In genomic region chr8:83681099-83681498, GRCm38 (mm10) we compare ENCODE assay signal across 12 mouse cellular contexts. TPM values are rescaled to one million over a fixed set of nuclear protein-coding genes. Genes with fewer than 3 reads are reported as not detected.
DNase-seq lines count a peak whose midpoint lies in the region; ATAC-seq lines count a peak whose summit lies in the region.
"Had no signal": no experiment of that assay in that cellular context is flagged by ENCODE, and none has a peak within 500 bp of the region (broad histone marks: within the 10 kb centered on the region; RNA-seq: fewer than 3 reads in every experiment).

No protein-coding gene starts in this region.

- no peak overlapping the region for H3K4me2 ChIP-seq in hindbrain, embryonic 12.5 days (replicated peaks)
- H3K4me2 ChIP-seq in hindbrain, embryonic 14.5 days (replicated peaks), result no peak overlapping the region
- no peak overlapping the region for H3K4me2 ChIP-seq in forebrain, embryonic 11.5 days (ENCODE audit: low read depth, low read length, severe bottlenecking)

- ATAC-seq in hindbrain, embryonic 12.5 days (ENCODE audit: low FRiP score), result no peak
- no peak for ATAC-seq in hindbrain, embryonic 14.5 days (ENCODE audit: low FRiP score)
- ATAC-seq in monocyte, adult 5-6 weeks (replicated peaks; ENCODE audit: insufficient number of reproducible peaks, low FRiP score, low TSS enrichment, poor library complexity, severe bottlenecking), result no peak
- ATAC-seq in forebrain, embryonic 11.5 days (replicated peaks; ENCODE audit: low FRiP score), result no peak
- ATAC-seq: forebrain, embryonic 16.5 days had no signal

- H3K27me3 ChIP-seq in hindbrain, embryonic 12.5 days, result no peaks in the 10 kb centered on the region
- H3K27me3 ChIP-seq in hindbrain, embryonic 14.5 days (ENCODE audit: control insufficient read depth, insufficient read depth, low read length), result no peaks in the 10 kb centered on the region
- H3K27me3 ChIP-seq in embryonic facial prominence, embryonic 10.5 days (replicated peaks; ENCODE audit: low read depth, poor library complexity, severe bottlenecking), result no peaks in the 10 kb centered on the region
- H3K27me3 ChIP-seq in forebrain, embryonic 11.5 days (ENCODE audit: control insufficient read depth, insufficient read depth, low read length), result no peaks in the 10 kb centered on the region

- no peaks in the 10 kb centered on the region for H3K9me3 ChIP-seq in hindbrain, embryonic 12.5 days (replicated peaks)
- H3K9me3 ChIP-seq in hindbrain, embryonic 14.5 days (ENCODE audit: control insufficient read depth, low read length), result no peaks in the 10 kb centered on the region
- no peaks in the 10 kb centered on the region for H3K9me3 ChIP-seq in embryonic facial prominence, embryonic 10.5 days
- no peaks in the 10 kb centered on the region for H3K9me3 ChIP-seq in forebrain, embryonic 11.5 days (ENCODE audit: control insufficient read depth, low read length)

- peak overlapping the region; percentile 62 for H3K27ac ChIP-seq in hindbrain, embryonic 12.5 days
- no peak overlapping the region for H3K27ac ChIP-seq in hindbrain, embryonic 14.5 days
- 0 out of 2 replicates have a peak overlapping the region, but pooled peaks have one; percentile 9 for H3K27ac ChIP-seq in brown adipose tissue, adult 24 weeks (replicated peaks; ENCODE audit: low read depth, low read length)
- peak overlapping the region; percentile 84 for H3K27ac ChIP-seq in embryonic facial prominence, embryonic 10.5 days (replicated peaks)
- H3K27ac ChIP-seq in forebrain, embryonic 11.5 days (ENCODE audit: low read depth, low read length), result no peak overlapping the region

- peaks cover 6% of the 10 kb centered on the region; the same call in 1 of the 2 replicates for H3K4me1 ChIP-seq in hindbrain, embryonic 12.5 days
- H3K4me1 ChIP-seq in hindbrain, embryonic 14.5 days (replicated peaks; ENCODE audit: control insufficient read depth, insufficient read depth, low read length), result no peaks in the 10 kb centered on the region
- peaks cover 14% of the 10 kb centered on the region for H3K4me1 ChIP-seq in brown adipose tissue, adult 24 weeks (ENCODE audit: control insufficient read depth, insufficient read depth, insufficient read length, low read length)
- H3K4me1 ChIP-seq in embryonic facial prominence, embryonic 10.5 days, result peaks cover 28% of the 10 kb centered on the region
- H3K4me1 ChIP-seq in forebrain, embryonic 11.5 days (replicated peaks; ENCODE audit: control insufficient read depth, insufficient read depth, low read length), result no peaks in the 10 kb centered on the region

- no peak for DNase-seq in hindbrain, embryonic 14.5 days (ENCODE audit: low spot score)
- peak; percentile 74 for DNase-seq in embryonic facial prominence, embryonic 10.5 days (ENCODE audit: low spot score)
- peak; percentile 53 for DNase-seq in liver
- no peak for DNase-seq in layer of hippocampus, postnatal 14 days (ENCODE audit: low spot score in 2 of 2)
- no peak for DNase-seq in forebrain, embryonic 11.5 days (ENCODE audit: low spot score)
- DNase-seq: cerebellum, adult 11-12 months; spleen, adult 18-20 months had no signal

- no peak overlapping the region for H3K9ac ChIP-seq in hindbrain, embryonic 12.5 days
- H3K9ac ChIP-seq in hindbrain, embryonic 14.5 days, result no peak overlapping the region
- H3K9ac ChIP-seq in forebrain, embryonic 11.5 days (ENCODE audit: low read length), result no peak overlapping the region

- no peak overlapping the region for H3K4me3 ChIP-seq in hindbrain, embryonic 12.5 days
- no peak overlapping the region for H3K4me3 ChIP-seq in hindbrain, embryonic 14.5 days (replicated peaks; ENCODE audit: low read length)
- no peak overlapping the region for H3K4me3 ChIP-seq in brown adipose tissue, adult 24 weeks (ENCODE audit: insufficient read depth, low read depth, low read length)
- peak overlapping the region; percentile 34 for H3K4me3 ChIP-seq in embryonic facial prominence, embryonic 10.5 days
- no peak overlapping the region for H3K4me3 ChIP-seq in forebrain, embryonic 11.5 days (ENCODE audit: low read depth, low read length)
- H3K4me3 ChIP-seq: myocyte had no signal

- WGBS in hindbrain, embryonic 12.5 days, result 28% methylated on average over 6 of the region's 6 CpGs
- 40% methylated on average over 6 of the region's 6 CpGs for WGBS in hindbrain, embryonic 14.5 days
- WGBS in embryonic facial prominence, embryonic 10.5 days, result 14% methylated on average over 6 of the region's 6 CpGs
- 27% methylated on average over 6 of the region's 6 CpGs for WGBS in forebrain, embryonic 11.5 days

- peaks cover 83% of the 10 kb centered on the region for H3K36me3 ChIP-seq in hindbrain, embryonic 12.5 days
- peaks cover 95% of the 10 kb centered on the region for H3K36me3 ChIP-seq in hindbrain, embryonic 14.5 days (replicated peaks; ENCODE audit: control insufficient read depth, insufficient read depth)
- H3K36me3 ChIP-seq in embryonic facial prominence, embryonic 10.5 days (replicated peaks), result peaks cover 96% of the 10 kb centered on the region
- no peaks in the 10 kb centered on the region for H3K36me3 ChIP-seq in forebrain, embryonic 11.5 days (ENCODE audit: control insufficient read depth, insufficient read depth, low read length)

RNA-seq across cellular contexts. Expression of gene Ptger1, which starts 14.6 kb away (rescaled TPM):
- polyA plus RNA-seq in hindbrain, embryonic 12.5 days (2016; fragmentation: Nextera tagmentation; extraction: Ambion mirVana), result 0.70 and 0.93 TPM in 2 replicates
- 1.8 and 1.9 TPM in 2 replicates for polyA plus RNA-seq in hindbrain, embryonic 14.5 days (2014; fragmentation: Nextera tagmentation; extraction: Ambion mirVana)
- polyA plus RNA-seq in brown adipose tissue, adult 24 weeks (2012; ENCODE audit: insufficient read depth, insufficient read length, missing spikeins), result not detected in 2 replicates
- polyA plus RNA-seq in embryonic facial prominence, embryonic 10.5 days (2016; fragmentation: Nextera tagmentation; extraction: Ambion mirVana), result 0.36 and 0.41 TPM in 2 replicates
- total RNA-seq in monocyte, adult 5-6 weeks (2017), result 3.8 to 7.5 TPM (median 5.5 TPM) in 3 replicates
- 1 to 10 TPM; 1.3 to 1.9 TPM for total RNA-seq in layer of hippocampus, postnatal 14 days (2021)
- polyA plus RNA-seq in forebrain, embryonic 11.5 days (2014; fragmentation: Nextera tagmentation; extraction: Ambion mirVana), result 0.47 and 0.60 TPM in 2 replicates

RNA-seq across cellular contexts. Expression of gene Pkn1, which starts 17.9 kb away (rescaled TPM):
- polyA plus RNA-seq in hindbrain, embryonic 12.5 days (2016; fragmentation: Nextera tagmentation; extraction: Ambion mirVana), result 34.6 and 38.3 TPM in 2 replicates
- polyA plus RNA-seq in hindbrain, embryonic 14.5 days (2014; fragmentation: Nextera tagmentation; extraction: Ambion mirVana), result 30.2 and 30.4 TPM in 2 replicates
- 98.1 and 111 TPM in 2 replicates for polyA plus RNA-seq in brown adipose tissue, adult 24 weeks (2012; ENCODE audit: insufficient read depth, insufficient read length, missing spikeins)
- 30.3 and 30.9 TPM in 2 replicates for polyA plus RNA-seq in embryonic facial prominence, embryonic 10.5 days (2016; fragmentation: Nextera tagmentation; extraction: Ambion mirVana)
- 159 to 217 TPM (median 178 TPM) in 3 replicates for total RNA-seq in monocyte, adult 5-6 weeks (2017)
- 10 to 100 TPM; 53.6 TPM for total RNA-seq in layer of hippocampus, postnatal 14 days (2021)
- polyA plus RNA-seq in forebrain, embryonic 11.5 days (2014; fragmentation: Nextera tagmentation; extraction: Ambion mirVana), result 28.3 and 31.6 TPM in 2 replicates

RNA-seq across cellular contexts. Expression of gene Gipc1, which starts 28.6 kb away (rescaled TPM):
- 188 and 193 TPM in 2 replicates for polyA plus RNA-seq in hindbrain, embryonic 12.5 days (2016; fragmentation: Nextera tagmentation; extraction: Ambion mirVana)
- polyA plus RNA-seq in hindbrain, embryonic 14.5 days (2014; fragmentation: Nextera tagmentation; extraction: Ambion mirVana), result 102 and 119 TPM in 2 replicates
- 20.8 and 21.2 TPM in 2 replicates for polyA plus RNA-seq in brown adipose tissue, adult 24 weeks (2012; ENCODE audit: insufficient read depth, insufficient read length, missing spikeins)
- polyA plus RNA-seq in embryonic facial prominence, embryonic 10.5 days (2016; fragmentation: Nextera tagmentation; extraction: Ambion mirVana), result 208 and 209 TPM in 2 replicates
- 9.5 to 21.9 TPM (median 10.0 TPM) in 3 replicates for total RNA-seq in monocyte, adult 5-6 weeks (2017)
- 10 to 100 TPM; 77.9 to 78.5 TPM for total RNA-seq in layer of hippocampus, postnatal 14 days (2021)
- polyA plus RNA-seq in forebrain, embryonic 11.5 days (2014; fragmentation: Nextera tagmentation; extraction: Ambion mirVana), result 217 and 231 TPM in 2 replicates

RNA-seq across cellular contexts. Expression of gene Ddx39, which starts 33.9 kb away (rescaled TPM):
- polyA plus RNA-seq in hindbrain, embryonic 12.5 days (2016; fragmentation: Nextera tagmentation; extraction: Ambion mirVana), result 119 and 135 TPM in 2 replicates
- polyA plus RNA-seq in hindbrain, embryonic 14.5 days (2014; fragmentation: Nextera tagmentation; extraction: Ambion mirVana), result 85.6 and 87.4 TPM in 2 replicates
- polyA plus RNA-seq in brown adipose tissue, adult 24 weeks (2012; ENCODE audit: insufficient read depth, insufficient read length, missing spikeins), result 7.7 and 14.1 TPM in 2 replicates
- 286 and 311 TPM in 2 replicates for polyA plus RNA-seq in embryonic facial prominence, embryonic 10.5 days (2016; fragmentation: Nextera tagmentation; extraction: Ambion mirVana)
- 51.8 to 77.1 TPM (median 60.3 TPM) in 3 replicates for total RNA-seq in monocyte, adult 5-6 weeks (2017)
- total RNA-seq in layer of hippocampus, postnatal 14 days (2021), result 10 to 100 TPM; 17.9 to 19.2 TPM
- 251 and 267 TPM in 2 replicates for polyA plus RNA-seq in forebrain, embryonic 11.5 days (2014; fragmentation: Nextera tagmentation; extraction: Ambion mirVana)

Comparison
In these comparisons a context has a peak if more than half of its experiments do, and no peak if none do; other contexts are left out.
1. H3K27ac ChIP-seq: peak in hindbrain, embryonic 12.5 days (single experiment), brown adipose tissue, adult 24 weeks (single experiment) and embryonic facial prominence, embryonic 10.5 days (single experiment); none in hindbrain, embryonic 14.5 days (single experiment) and forebrain, embryonic 11.5 days (single experiment).
2. DNase-seq: peak in embryonic facial prominence, embryonic 10.5 days (single experiment) and liver (single experiment); none in hindbrain, embryonic 14.5 days (single experiment), layer of hippocampus, postnatal 14 days (0 of 2) and forebrain, embryonic 11.5 days (single experiment).